Mouse (Mus musculus): ENCODE data around the gene Gm10662. TPM values are rescaled to one million over a fixed set of nuclear protein-coding genes. Genes with fewer than 3 reads are reported as not detected.
"Not testable (repeated sequence)": the region's sequence is repeated elsewhere in the genome, so short reads cannot be mapped to it uniquely, and the experiment has no call there.

Gene Gm10662
- polyA plus RNA-seq (2014; fragmentation: Nextera tagmentation; extraction: Ambion mirVana), result not detected in 2 replicates

GRCm38 (mm10) chr7:23144380-23144779 lies at the start of gene Gm10662:
Gene Gm10662 (minus strand): TSS chr7:23144480.
- no CpG with 5 or more reads among the region's 1 CpGs for WGBS
- H3K9ac ChIP-seq (ENCODE audit: low read length); H3K9me3 ChIP-seq (ENCODE audit: control insufficient read depth, low read length); DNase-seq (ENCODE audit: low spot score); H3K4me2 ChIP-seq (ENCODE audit: low read depth, severe bottlenecking); ATAC-seq (ENCODE audit: insufficient number of reproducible peaks, low FRiP score, low TSS enrichment, low read depth); H3K4me1 ChIP-seq (ENCODE audit: control insufficient read depth, insufficient read depth, low read length); H3K27me3 ChIP-seq (ENCODE audit: control insufficient read depth, insufficient read depth, low read length); H3K4me3 ChIP-seq (ENCODE audit: low read depth, low read length); H3K36me3 ChIP-seq (ENCODE audit: control insufficient read depth, insufficient read depth, low read length); H3K27ac ChIP-seq (replicated peaks; ENCODE audit: low read depth, low read length): not testable (repeated sequence)

GRCm38 (mm10) chr7:23163505-23163904 lies 19.2 kb upstream of the Gm10662 start:
- H3K9ac ChIP-seq (ENCODE audit: low read length); H3K4me1 ChIP-seq (ENCODE audit: control insufficient read depth, insufficient read depth, low read length); H3K27me3 ChIP-seq (ENCODE audit: control insufficient read depth, insufficient read depth, low read length); H3K4me3 ChIP-seq (ENCODE audit: low read depth, low read length); H3K27ac ChIP-seq (replicated peaks; ENCODE audit: low read depth, low read length); H3K4me2 ChIP-seq (ENCODE audit: low read depth, severe bottlenecking); DNase-seq (ENCODE audit: low spot score); H3K9me3 ChIP-seq (ENCODE audit: control insufficient read depth, low read length); ATAC-seq (ENCODE audit: insufficient number of reproducible peaks, low FRiP score, low TSS enrichment, low read depth); H3K36me3 ChIP-seq (ENCODE audit: control insufficient read depth, insufficient read depth, low read length): not testable (repeated sequence)
- WGBS, result 88% methylated on average over 10 of the region's 10 CpGs

Other genes with a start within 250 kb of the Gm10662 start
- gene Gm4214, start 159.8 kb downstream of the Gm10662 start, polyA plus RNA-seq (2014; fragmentation: Nextera tagmentation; extraction: Ambion mirVana), result not detected in 2 replicates
- not detected in 2 replicates for gene Gm4216, start 124.6 kb downstream of the Gm10662 start, polyA plus RNA-seq (2014; fragmentation: Nextera tagmentation; extraction: Ambion mirVana)
- gene Vmn1r163, start 88.9 kb downstream of the Gm10662 start, polyA plus RNA-seq (2014; fragmentation: Nextera tagmentation; extraction: Ambion mirVana), result not detected in 2 replicates
- gene Gm8720, start 77.0 kb downstream of the Gm10662 start, polyA plus RNA-seq (2014; fragmentation: Nextera tagmentation; extraction: Ambion mirVana), result not detected in 2 replicates
- gene Vmn1r165, start 72.9 kb upstream of the Gm10662 start, polyA plus RNA-seq (2014; fragmentation: Nextera tagmentation; extraction: Ambion mirVana), result not detected in 2 replicates
- not detected in 2 replicates for gene Vmn1r166, start 107.2 kb upstream of the Gm10662 start, polyA plus RNA-seq (2014; fragmentation: Nextera tagmentation; extraction: Ambion mirVana)
- not detected in 2 replicates for gene Gm6902, start 134.4 kb upstream of the Gm10662 start, polyA plus RNA-seq (2014; fragmentation: Nextera tagmentation; extraction: Ambion mirVana)
- not detected in 2 replicates for gene Nlrp4e, start 156.7 kb upstream of the Gm10662 start, polyA plus RNA-seq (2014; fragmentation: Nextera tagmentation; extraction: Ambion mirVana)
- gene Nlrp5, start 241.4 kb upstream of the Gm10662 start, polyA plus RNA-seq (2014; fragmentation: Nextera tagmentation; extraction: Ambion mirVana), result not detected in 2 replicates

Measured in limb, embryonic 11.5 days (tissue).